In the genomic region with DNA sequence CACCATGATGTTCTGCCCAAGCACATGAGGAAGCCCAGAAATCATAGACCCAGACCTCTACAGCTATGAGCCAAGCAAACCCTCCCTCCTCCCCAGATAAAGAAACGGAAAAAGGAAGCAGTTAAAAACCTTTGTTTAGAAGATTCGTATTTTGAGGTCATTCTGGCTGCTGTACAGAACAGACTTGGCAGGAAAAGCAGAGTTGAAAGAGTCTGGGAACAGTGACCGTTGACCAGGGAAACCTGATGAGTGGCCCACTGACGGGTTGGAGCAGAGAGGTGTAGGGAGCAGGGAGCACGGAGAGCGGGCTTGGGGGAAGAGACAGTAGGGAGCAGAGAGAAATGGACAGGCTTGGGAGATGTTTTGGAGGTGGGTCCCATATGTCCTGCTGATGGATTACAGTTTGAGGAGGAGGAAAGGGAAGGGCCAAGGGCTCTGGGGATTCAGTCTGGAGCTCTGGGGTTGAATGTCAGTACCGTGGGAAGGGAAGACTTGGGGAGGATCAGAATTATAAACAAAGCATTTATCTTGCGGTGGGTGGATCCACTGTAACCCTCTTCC, we compare ENCODE assay signal across 11 mouse cellular contexts.
DNase-seq lines count a peak whose midpoint lies in the region; ATAC-seq and TF ChIP-seq lines count a peak whose summit lies in the region.
"Had no signal": no experiment of that assay in that cellular context is flagged by ENCODE, and none has a peak within 500 bp of the region (broad histone marks: within the 10 kb centered on the region; RNA-seq: fewer than 3 reads in every experiment).

No protein-coding gene starts in this region.

- peak; percentile 11 for DNase-seq in testis, postnatal 14 days (ENCODE audit: low spot score)
- DNase-seq in testis, postnatal 10 days (ENCODE audit: low spot score), result no peak
- DNase-seq in heart, postnatal 25 days (ENCODE audit: low spot score), result peak; percentile 35
- peak; percentile 24 for DNase-seq in liver, postnatal 0 days
- no peak for DNase-seq in left cerebral cortex, postnatal 25 days (ENCODE audit: low spot score in 2 of 2)
- DNase-seq in right cerebral cortex, postnatal 25 days, result no peak
- no peak for DNase-seq in urinary bladder, postnatal 25 days (ENCODE audit: low spot score)
- DNase-seq: cerebellum, adult 8-10 months; layer of hippocampus, adult 9-11 months; retina, postnatal 1 day had no signal

- no peak overlapping the region for H3K4me2 ChIP-seq in liver, postnatal 0 days (ENCODE audit: low read depth, low read length)

- H3K9ac ChIP-seq in liver, postnatal 0 days (replicated peaks), result no peak overlapping the region

- no peak overlapping the region for H3K4me3 ChIP-seq in liver, postnatal 0 days (ENCODE audit: low read depth, low read length)
- H3K4me3 ChIP-seq: forebrain, embryonic 10.5 days had no signal

- no peaks in the 10 kb centered on the region for H3K36me3 ChIP-seq in liver, postnatal 0 days (replicated peaks; ENCODE audit: insufficient read depth, low read length)
- H3K36me3 ChIP-seq: forebrain, embryonic 10.5 days had no signal

- H3K9me3 ChIP-seq in liver, postnatal 0 days (ENCODE audit: low read length), result no peaks in the 10 kb centered on the region
- H3K9me3 ChIP-seq: forebrain, embryonic 10.5 days had no signal

- TF ChIP-seq CTCF in liver, postnatal 0 days (IDR thresholded peaks at IDR 0.05; ENCODE audit: low read depth), result no peak

- no peaks in the 10 kb centered on the region for H3K27me3 ChIP-seq in liver, postnatal 0 days (ENCODE audit: insufficient read depth, low read length)

- no peak for ATAC-seq in liver, postnatal 0 days

- WGBS in liver, postnatal 0 days (ENCODE audit: insufficient replicate concordance), result 49% methylated on average over 8 of the region's 8 CpGs

- no peak for TF ChIP-seq EP300 in liver, postnatal 0 days (IDR thresholded peaks at IDR 0.05; ENCODE audit: low read depth)

- H3K4me1 ChIP-seq in liver, postnatal 0 days (ENCODE audit: insufficient read depth), result peaks cover 11% of the 10 kb centered on the region

- intact Hi-C loops in heart, postnatal 25 days (cut with DNase I), result no loop called here
- intact Hi-C loops in left cerebral cortex, postnatal 25 days (cut with DNase I), result no loop called here

- H3K27ac ChIP-seq in liver, postnatal 0 days (ENCODE audit: low read depth), result no peak overlapping the region
- H3K27ac ChIP-seq: forebrain, embryonic 10.5 days had no signal

Comparison
In these comparisons a context has a peak if more than half of its experiments do, and no peak if none do; other contexts are left out.
1. DNase-seq: peak in testis, postnatal 14 days (single experiment), heart, postnatal 25 days (single experiment) and liver, postnatal 0 days (single experiment); none in testis, postnatal 10 days (single experiment), left cerebral cortex, postnatal 25 days (0 of 2), right cerebral cortex, postnatal 25 days (single experiment) and urinary bladder, postnatal 25 days (single experiment).